Mouse (Mus musculus) thymus, adult 2 months (tissue): ENCODE measurements at regions not wholly inside any gene's neighbourhood (a gene's known extent, or its start where the extent isn't known, plus 50 kb on each side); places are given as distances from the start of the nearest gene placed in this dataset.
A peak's percentile ranks its signal among the peaks of the same experiment; 100 is the strongest.

Source experiments
- DNase-seq: peaks from one replicate; pipeline ENCODE4 v3.0.0; 2021
- H3K27ac ChIP-seq: fragments of 200-500 bp; 2 replicates; pipeline ENCODE4 v1.5.1; 2012; ENCODE audit warnings: low read length, control low read depth; ENCODE audit not compliant: control insufficient read depth, insufficient read depth
- H3K27me3 ChIP-seq: fragments of 200-500 bp; 2 replicates; pipeline ENCODE4 v1.6.1; 2012; ENCODE audit warnings: mild to moderate bottlenecking, low read length, moderate library complexity, mixed read lengths; ENCODE audit not compliant: control insufficient read depth, insufficient read depth
- H3K36me3 ChIP-seq: fragments of 200-500 bp; 2 replicates; pipeline ENCODE4 v1.6.1; 2012; ENCODE audit warnings: mild to moderate bottlenecking, low read length, moderate library complexity; ENCODE audit not compliant: control insufficient read depth, insufficient read depth
- H3K4me1 ChIP-seq: fragments of 200-500 bp; replicated peaks from 2 replicates; pipeline ENCODE4 v1.6.1; 2012; ENCODE audit warnings: low read length; ENCODE audit not compliant: control insufficient read depth, insufficient read depth
- H3K4me3 ChIP-seq: fragments of 200-500 bp; 2 replicates; pipeline ENCODE4 v1.5.1; 2012; ENCODE audit warnings: mild to moderate bottlenecking, low read length, control low read depth, moderate library complexity; ENCODE audit not compliant: control insufficient read depth, insufficient read depth
- CTCF ChIP-seq: fragments of 200-500 bp; IDR thresholded peaks from 2 replicates; pipeline ENCODE4 v1.5.1; 2012; ENCODE audit warnings: mild to moderate bottlenecking, control low read depth, low read length, moderate library complexity, borderline replicate concordance; ENCODE audit not compliant: control insufficient read depth, poor library complexity, insufficient read depth; ENCODE audit errors: extremely low read depth
- POLR2A ChIP-seq: fragments of 200-500 bp; IDR thresholded peaks from 2 replicates; pipeline ENCODE4 v1.6.1; 2012; ENCODE audit warnings: mild to moderate bottlenecking, low read length, control low read depth, moderate library complexity; ENCODE audit not compliant: control insufficient read depth, poor library complexity, insufficient read depth; ENCODE audit errors: extremely low read depth
- WGBS: fragments of 180-500 bp; shearing (Covaris S2); methylation state at CpG from one replicate; pipeline ENCODE4 v1.1.7; 2018; 5-methylcytosine and 5-hydroxymethylcytosine counted together

GRCm38 (mm10) chr12:92775668-92776067 is 926.7 kb upstream of the Sel1l start:
- 30% methylated on average over 5 of the region's 5 CpGs for WGBS
- TF ChIP-seq POLR2A (no peak), CTCF (no peak)

GRCm38 (mm10) chr12:92748576-92748975 is 899.6 kb upstream of the Sel1l start:
- H3K27me3 ChIP-seq: no peaks in the 10 kb centered on the region
- H3K4me1 ChIP-seq: no peaks in the 10 kb centered on the region
- WGBS: 95% methylated on average over 1 of the region's 1 CpGs
- no peaks in the 10 kb centered on the region for H3K36me3 ChIP-seq
- no peak for DNase-seq
- no peak overlapping the region for H3K4me3 ChIP-seq
- TF ChIP-seq CTCF (no peak), POLR2A (no peak)
- no peak overlapping the region for H3K27ac ChIP-seq

More at GRCm38 (mm10) chr12:92775668-92776067, 926.7 kb upstream of the Sel1l start:
- no peaks in the 10 kb centered on the region for H3K4me1 ChIP-seq
- no peaks in the 10 kb centered on the region for H3K27me3 ChIP-seq
- H3K36me3 ChIP-seq: no peaks in the 10 kb centered on the region
- H3K27ac ChIP-seq: no peak overlapping the region
- no peak overlapping the region for H3K4me3 ChIP-seq
- peak; percentile 3 for DNase-seq

GRCm38 (mm10) chr12:92740818-92741217 is 891.9 kb upstream of the Sel1l start:
- no peak overlapping the region for H3K27ac ChIP-seq
- no peaks in the 10 kb centered on the region for H3K36me3 ChIP-seq
- peaks cover 4% of the 10 kb centered on the region for H3K4me1 ChIP-seq
- H3K4me3 ChIP-seq: no peak overlapping the region
- no peaks in the 10 kb centered on the region for H3K27me3 ChIP-seq
- TF ChIP-seq POLR2A: no peak
- no peak for TF ChIP-seq CTCF
- 41% methylated on average over 3 of the region's 3 CpGs for WGBS
- no peak for DNase-seq

- H3K27ac ChIP-seq: no peak overlapping the region
- no peak for DNase-seq
- H3K4me3 ChIP-seq: no peak overlapping the region
- H3K4me1 ChIP-seq: peaks cover 4% of the 10 kb centered on the region
- no peaks in the 10 kb centered on the region for H3K27me3 ChIP-seq
- TF ChIP-seq POLR2A: no peak
- TF ChIP-seq CTCF: no peak
- WGBS: 91% methylated on average over 3 of the region's 3 CpGs
- no peaks in the 10 kb centered on the region for H3K36me3 ChIP-seq
Measured at GRCm38 (mm10) chr12:92739196-92739595, 890.2 kb upstream of the Sel1l start.

GRCm38 (mm10) chr12:92737623-92738370 is 888.8 kb upstream of the Sel1l start:
- H3K4me1 ChIP-seq: peaks cover 4% of the 10 kb centered on the region
- no peaks in the 10 kb centered on the region for H3K36me3 ChIP-seq
- no peak for TF ChIP-seq CTCF
- peak overlapping the region; percentile 31 for H3K27ac ChIP-seq
- 32% methylated on average over 12 of the region's 12 CpGs for WGBS
- no peaks in the 10 kb centered on the region for H3K27me3 ChIP-seq
- peak; percentile 39 for DNase-seq
- no peak overlapping the region for H3K4me3 ChIP-seq

- H3K36me3 ChIP-seq: no peaks in the 10 kb centered on the region
- no peak overlapping the region for H3K27ac ChIP-seq
- no peaks in the 10 kb centered on the region for H3K27me3 ChIP-seq
- 96% methylated on average over 3 of the region's 3 CpGs for WGBS
- DNase-seq: no peak
- TF ChIP-seq POLR2A (no peak), CTCF (no peak)
- no peak overlapping the region for H3K4me3 ChIP-seq
- H3K4me1 ChIP-seq: no peaks in the 10 kb centered on the region
Measured at GRCm38 (mm10) chr12:92723022-92723421, 874.1 kb upstream of the Sel1l start.

- TF ChIP-seq POLR2A: no peak
- Histone ChIP-seq H3K4me1 (no peaks in the 10 kb centered on the region), H3K27ac (no peak overlapping the region), H3K4me3 (no peak overlapping the region), H3K36me3 (no peaks in the 10 kb centered on the region), H3K27me3 (no peaks in the 10 kb centered on the region)
- DNase-seq: no peak
- 96% methylated on average over 16 of the region's 16 CpGs for WGBS
Measured at GRCm38 (mm10) chr12:92713415-92713814, 864.5 kb upstream of the Sel1l start.
